Mouse (Mus musculus): Measurements from ENCODE around the gene Gnb2.

DNA sequence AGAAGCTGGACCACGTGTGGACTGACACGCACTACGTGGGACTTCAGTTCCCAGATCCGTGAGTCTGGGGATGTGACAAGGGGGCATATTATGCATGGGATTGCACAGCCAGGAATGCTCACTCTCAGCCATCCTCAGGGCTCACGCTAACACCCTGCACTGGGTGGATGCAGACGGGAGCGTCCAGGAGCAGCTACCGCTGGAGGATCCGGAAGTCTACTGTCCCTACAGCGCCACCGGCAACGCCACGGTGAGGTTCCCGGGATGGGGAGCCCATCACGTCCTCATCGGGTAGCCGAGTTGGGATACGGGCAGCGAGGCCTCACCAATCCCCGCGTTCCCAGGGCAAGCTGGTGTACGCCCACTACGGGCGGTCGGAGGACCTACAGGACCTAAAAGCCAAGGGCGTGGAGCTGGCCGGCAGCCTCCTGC lies 41.2 kb upstream of the Gnb2 start:
- TF ChIP-seq EP300 (IDR thresholded peaks at IDR 0.05; ENCODE audit: low read depth in 1 of 2, low read length in 2 of 2), result no peak
- TF ChIP-seq POLR2A (IDR thresholded peaks at IDR 0.05; ENCODE audit: control insufficient read depth in 1 of 2, insufficient read depth in 1 of 2, low read depth in 1 of 2, low read length in 2 of 2, poor library complexity in 1 of 2), result no peak
- TF ChIP-seq CTCF (IDR thresholded peaks at IDR 0.05 in 2 of 3, conservative IDR thresholded peaks at IDR 0.05 in 1 of 3; ENCODE audit: control insufficient read depth in 1 of 3, insufficient read depth in 1 of 3, low read depth in 2 of 3, low read length in 3 of 3, poor library complexity in 1 of 3, severe bottlenecking in 1 of 3), result no peak
